Mouse (Mus musculus) thymus, postnatal 4 days (tissue): ENCODE results near the gene Fntb.
"Not testable (repeated sequence)": the region's sequence is repeated elsewhere in the genome, so short reads cannot be mapped to it uniquely, and the experiment has no call there.

ENCODE experiments used
- DNase-seq: peaks from one replicate; pipeline ENCODE4 v3.0.0; 2021

The Fntb gene

DNA sequence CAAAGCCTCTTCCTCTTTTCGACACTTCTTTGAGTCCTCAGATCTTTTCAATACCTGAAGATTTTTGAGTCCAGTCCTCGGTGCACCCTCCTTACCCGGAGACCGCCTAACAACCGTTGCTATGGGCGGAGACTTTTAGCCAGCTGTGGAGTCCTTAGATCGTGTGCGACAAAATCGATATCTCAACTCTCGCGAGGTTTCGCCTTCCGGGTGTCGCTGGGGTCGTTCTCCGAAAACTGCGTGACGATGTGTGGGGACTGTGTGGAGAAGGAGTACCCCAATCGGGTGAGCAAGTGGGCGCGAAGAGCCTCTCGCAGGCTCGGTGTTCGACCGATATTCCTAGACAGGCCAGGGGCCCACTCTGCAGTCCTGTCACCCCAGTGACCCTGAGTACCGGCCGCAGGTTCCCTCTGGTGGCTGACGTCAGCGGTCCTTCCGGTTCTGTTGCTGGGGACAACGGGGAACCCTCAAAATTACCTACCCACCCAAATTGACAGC lies at the start of gene Fntb, which contains the start of gene Churc1:
Gene Fntb, plus strand, starts transcription at position 236 of the 498 bp plus-strand sequence.
Gene Churc1, plus strand, starts transcription at position 185 of the 498 bp plus-strand sequence.
- peak; percentile 97 for DNase-seq

DNA sequence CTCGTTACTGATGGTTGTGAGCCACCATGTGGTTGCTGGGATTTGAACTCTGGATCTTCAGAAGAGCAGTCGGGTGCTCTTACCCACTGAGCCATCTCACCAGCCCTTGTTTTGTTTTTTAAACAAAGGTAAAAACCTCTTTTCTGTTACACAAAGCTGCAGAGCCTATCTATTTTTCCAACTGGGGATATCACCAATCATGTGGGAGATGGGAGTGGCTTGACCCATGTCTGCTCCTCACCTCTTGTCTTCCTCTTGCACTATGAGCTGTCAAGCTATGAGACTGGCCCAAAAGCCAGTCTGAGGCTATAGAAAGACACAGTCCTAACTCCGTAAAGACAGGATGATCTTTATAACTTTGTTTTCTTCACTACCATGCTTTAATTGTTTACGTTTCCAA lies 47.0 kb upstream of the Fntb start:
- no peak for DNase-seq

GRCm38 (mm10) chr12:76720572-76720971 lies 44.8 kb upstream of the Fntb start:
- DNase-seq = no peak

GRCm38 (mm10) chr12:76722026-76722425 lies 43.4 kb upstream of the Fntb start:
- no peak for DNase-seq

GRCm38 (mm10) chr12:76727955-76728354 lies 37.4 kb upstream of the Fntb start:
- no peak for DNase-seq

DNA sequence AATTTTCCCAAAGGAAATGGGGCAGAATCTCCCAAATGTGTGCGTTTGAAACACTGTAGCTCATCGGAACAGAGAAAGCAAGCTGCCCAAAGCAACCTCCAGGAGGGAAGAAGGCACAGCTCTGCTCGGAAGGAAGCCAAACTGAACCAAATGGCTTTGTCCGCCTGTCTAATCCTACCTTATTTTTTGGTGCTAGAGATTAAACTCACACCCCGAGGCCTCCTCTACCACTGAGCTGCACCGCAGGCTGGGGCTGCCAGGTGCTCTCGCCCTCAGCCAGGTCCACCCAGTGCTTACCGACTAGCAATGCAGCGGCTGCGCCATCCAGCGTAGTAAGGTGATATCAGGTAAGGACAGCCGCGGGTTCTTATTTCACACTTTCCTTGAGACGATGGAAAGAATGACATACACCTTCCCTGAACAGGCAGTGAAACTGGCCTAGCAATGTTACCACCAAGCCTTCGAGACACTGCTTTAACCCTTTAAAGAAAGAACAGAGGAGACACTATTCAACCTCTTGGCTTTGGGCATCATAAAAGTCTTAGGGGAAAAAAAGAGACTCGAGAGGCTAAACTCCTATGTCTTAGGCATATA lies 14.4 kb upstream of the Fntb start:
- DNase-seq = no peak

GRCm38 (mm10) chr12:76752652-76753318 lies 12.6 kb upstream of the Fntb start:
- peak; percentile 78 for DNase-seq

- DNase-seq = no peak
These were observed 677 bp downstream of the Fntb start for GRCm38 (mm10) chr12:76765901-76766630.

DNA sequence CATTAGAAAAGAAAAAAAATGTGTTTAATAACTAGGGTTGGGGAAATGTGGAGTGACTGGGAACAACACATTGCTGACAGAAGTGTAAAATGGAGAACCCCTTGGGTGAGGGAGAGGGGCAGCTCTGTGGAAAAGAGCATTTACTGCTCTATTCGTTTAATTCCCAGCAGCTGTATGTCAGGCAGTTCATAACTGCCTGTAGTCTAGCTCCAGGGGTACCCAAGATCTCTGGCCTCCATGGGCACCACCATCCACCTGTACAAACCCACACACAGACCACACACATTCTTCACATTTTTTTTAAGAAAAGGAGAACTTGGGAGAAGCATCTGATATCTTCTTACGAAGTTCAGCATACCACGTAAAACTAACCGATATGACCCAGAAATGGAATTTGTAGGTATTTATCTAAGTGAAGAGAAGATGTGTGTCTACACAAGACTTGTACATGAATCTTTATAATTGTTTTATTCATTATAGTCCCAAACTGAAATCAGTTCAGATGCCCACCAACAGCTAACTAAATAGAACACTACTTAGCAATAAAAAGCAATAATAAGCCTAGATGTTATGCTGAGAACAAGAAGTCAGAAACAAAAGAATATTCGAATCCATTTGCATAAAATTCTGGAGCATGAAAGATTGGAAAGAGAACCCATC lies 5.6 kb downstream of the Fntb start:
- no peak for DNase-seq

DNA sequence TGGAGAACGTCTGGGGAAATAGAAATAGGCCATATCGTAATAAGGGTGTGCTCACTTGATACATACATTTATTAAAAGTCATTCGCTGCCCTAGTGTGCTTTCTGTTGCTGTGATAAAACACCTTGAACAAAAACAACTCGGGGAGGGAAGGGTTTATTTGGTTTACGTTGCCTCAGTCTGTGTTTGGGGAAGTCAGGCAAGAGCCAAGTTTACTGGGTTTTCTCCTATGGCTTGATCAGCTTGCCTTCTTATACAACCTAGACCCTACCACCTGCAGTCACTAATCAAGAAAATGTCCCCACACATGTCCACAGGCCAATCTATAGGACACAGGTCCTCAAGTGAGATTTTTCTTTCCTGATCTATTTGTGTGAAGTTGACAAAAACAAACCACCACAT lies 6.2 kb downstream of the Fntb start:
- DNase-seq = no peak

DNA sequence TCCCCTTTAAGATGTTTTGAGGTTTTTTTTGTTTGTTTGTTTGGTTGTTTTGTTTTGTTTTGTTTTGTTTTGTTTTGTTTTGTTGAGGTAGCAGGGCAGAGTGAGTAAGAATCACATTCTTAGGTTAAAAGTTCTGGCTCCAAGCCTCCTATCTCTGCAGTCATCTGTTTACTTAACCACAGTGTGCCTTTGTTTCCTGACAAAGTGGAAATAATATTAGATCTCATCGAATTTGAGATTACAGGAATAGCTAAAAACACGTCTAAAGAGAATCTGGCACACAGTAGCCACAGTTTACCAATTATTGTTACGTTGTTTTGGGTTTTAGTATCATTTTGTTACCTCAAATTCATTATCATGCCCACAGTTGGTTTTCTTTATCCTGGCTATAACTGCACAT lies 9.3 kb downstream of the Fntb start:
- DNase-seq = no peak

- DNase-seq = no peak
These were observed 9.7 kb downstream of the Fntb start for GRCm38 (mm10) chr12:76775132-76775531.

- DNase-seq = peak; percentile 3
These were observed 11.5 kb downstream of the Fntb start for GRCm38 (mm10) chr12:76776898-76777297.

DNA sequence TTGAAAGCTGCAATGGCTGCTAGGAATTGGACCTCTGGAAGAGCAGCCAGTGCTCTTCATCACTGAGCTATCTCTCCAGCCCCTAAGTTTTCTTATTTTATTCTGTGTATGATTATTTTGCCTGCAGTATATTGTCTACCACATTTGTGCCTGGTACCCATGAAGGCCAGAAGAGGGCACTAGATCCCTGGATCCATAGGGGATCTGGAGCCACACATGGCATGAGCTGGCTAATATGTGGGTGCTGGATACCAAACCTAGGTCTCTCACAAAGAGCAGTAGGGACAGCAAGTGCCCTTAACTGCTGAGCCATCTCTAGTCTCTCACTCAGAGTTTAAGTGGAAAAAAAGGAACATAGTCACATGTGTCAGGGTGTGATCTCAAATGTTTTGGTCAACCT lies 12.5 kb downstream of the Fntb start:
- DNase-seq = peak; percentile 3

DNA sequence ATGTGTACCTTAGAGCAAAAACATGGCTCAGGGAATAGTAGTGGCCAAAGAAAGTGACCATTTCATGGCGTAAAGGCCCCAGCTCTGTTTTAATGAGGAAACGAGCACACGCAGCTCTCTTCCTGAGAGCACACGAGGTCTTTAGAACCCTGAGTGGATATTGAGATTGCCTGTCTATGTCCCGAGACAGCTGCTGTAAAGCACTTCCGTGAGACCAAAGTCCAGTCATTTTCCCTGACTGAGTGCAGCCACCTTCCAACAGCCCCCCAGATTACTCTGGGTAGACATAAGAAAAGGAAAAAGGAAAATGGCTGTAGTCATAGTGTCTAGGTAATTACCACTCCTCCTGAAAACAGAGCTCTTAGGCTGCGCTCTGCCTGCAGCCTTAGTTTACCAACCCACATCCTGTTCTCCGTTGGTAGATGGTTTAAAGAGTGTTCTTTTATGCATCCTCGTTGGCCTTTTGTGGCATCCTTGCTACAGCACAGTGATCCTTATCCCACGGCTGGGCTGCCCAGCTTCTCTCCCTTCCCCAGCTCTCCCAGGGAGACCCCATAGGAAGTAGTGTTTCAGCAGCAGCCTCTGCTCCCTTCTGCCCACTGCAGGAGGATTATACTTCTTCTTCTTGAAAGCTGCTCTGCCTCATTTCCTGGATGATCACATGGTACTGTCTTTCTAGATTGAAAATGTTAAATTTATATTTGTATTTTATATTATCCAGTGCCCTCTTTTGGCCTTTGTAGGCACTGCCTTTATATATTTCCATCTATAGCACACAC lies 13.1 kb downstream of the Fntb start:
- peak; percentile 34 for DNase-seq

DNA sequence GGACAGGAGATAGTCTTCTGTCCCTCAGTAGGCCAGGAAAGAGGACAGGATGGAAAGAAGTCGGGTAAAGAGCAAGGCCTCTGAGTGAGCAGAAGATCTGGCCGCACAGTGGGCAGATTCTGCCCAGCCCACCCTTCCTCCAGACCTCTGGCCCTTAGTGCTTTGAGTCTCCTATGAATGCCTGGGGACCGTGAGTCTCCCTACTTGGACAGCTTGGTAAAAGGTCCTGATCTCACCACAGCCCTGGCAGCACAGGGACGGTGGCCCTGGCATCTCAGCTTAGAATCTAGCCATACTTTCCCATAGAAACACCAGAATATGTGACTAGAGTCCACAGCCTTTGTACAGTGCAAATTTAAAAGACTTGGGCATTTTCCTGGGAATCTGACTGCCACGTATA lies 14.6 kb downstream of the Fntb start:
- DNase-seq = peak; percentile 3

DNA sequence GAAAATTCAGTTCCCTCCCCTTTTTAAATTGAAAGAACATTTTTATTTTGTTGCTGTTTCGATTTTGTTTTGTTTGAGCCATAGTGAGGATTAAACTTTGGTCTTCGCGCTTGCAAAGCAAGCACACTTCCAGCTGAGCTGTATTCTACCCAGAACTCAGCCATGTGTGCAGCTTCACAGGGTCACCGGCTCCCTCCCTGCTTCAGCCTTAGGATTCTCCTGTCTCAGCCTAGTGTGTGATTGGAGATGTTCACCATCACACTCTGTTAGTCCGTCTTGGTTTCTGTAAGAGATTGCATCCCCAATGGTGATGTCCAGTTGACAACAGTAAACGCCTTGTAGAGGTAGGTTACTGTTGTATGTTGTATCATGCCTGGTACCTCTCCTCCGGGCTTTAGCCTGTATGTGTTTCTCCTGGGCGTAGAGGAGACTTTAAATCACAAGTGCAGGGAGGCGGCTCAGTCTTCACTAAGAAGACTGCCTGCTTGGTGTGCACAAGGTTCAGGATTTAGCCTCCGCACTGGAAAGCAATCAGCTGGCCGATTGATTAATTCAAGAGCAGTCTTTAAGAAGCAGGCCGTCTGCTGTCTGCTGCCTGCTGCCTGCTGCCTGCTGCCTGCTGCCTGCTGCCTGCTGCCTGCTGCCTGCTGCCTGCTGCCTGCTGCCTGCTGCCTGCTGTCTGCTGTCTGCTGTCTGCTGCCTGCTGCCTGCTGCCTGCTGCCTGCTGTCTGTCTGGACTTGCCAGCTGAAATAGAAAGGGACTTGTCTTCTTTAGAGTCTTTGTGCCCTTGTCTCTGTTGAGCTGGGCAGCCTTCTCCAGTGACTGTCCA lies 15.5 kb downstream of the Fntb start:
- no peak for DNase-seq

GRCm38 (mm10) chr12:76784056-76784619 lies 18.7 kb downstream of the Fntb start:
- no peak for DNase-seq

GRCm38 (mm10) chr12:76790446-76791084 lies 25.2 kb downstream of the Fntb start:
- no peak for DNase-seq

GRCm38 (mm10) chr12:76792540-76792939 lies 27.2 kb downstream of the Fntb start:
- not testable (repeated sequence) for DNase-seq

GRCm38 (mm10) chr12:76795350-76795749 lies 30.0 kb downstream of the Fntb start, which contains the start of gene Gpx2:
Gpx2 (minus strand) TSS chr12:76795554.
- DNase-seq = no peak
